In genomic region chr10:61045081-61045480, GRCm38 (mm10) we compare ENCODE assay signal across 9 mouse cellular contexts. TPM values are rescaled to one million over a fixed set of nuclear protein-coding genes. Genes with fewer than 3 reads are reported as not detected.
DNase-seq lines count a peak whose midpoint lies in the region; ATAC-seq and TF ChIP-seq lines count a peak whose summit lies in the region.
"Had no signal": no experiment of that assay in that cellular context is flagged by ENCODE, and none has a peak within 500 bp of the region (broad histone marks: within the 10 kb centered on the region; RNA-seq: fewer than 3 reads in every experiment).

No protein-coding gene starts in this region.

- no peaks in the 10 kb centered on the region for H3K27me3 ChIP-seq in forebrain, embryonic 11.5 days (ENCODE audit: control insufficient read depth, insufficient read depth, low read length)
- peaks cover 1% of the 10 kb centered on the region; the same call in 1 of the 2 replicates for H3K27me3 ChIP-seq in forebrain, embryonic 10.5 days (ENCODE audit: poor library complexity, severe bottlenecking)
- no peaks in the 10 kb centered on the region for H3K27me3 ChIP-seq in lung, embryonic 14.5 days (ENCODE audit: insufficient read depth, low read length)
- H3K27me3 ChIP-seq in hindbrain, embryonic 16.5 days (replicated peaks; ENCODE audit: control insufficient read depth, insufficient read depth, low read length): no peaks in the 10 kb centered on the region; the same call in 1 of the 2 replicates
- no peaks in the 10 kb centered on the region for H3K27me3 ChIP-seq in neural tube, embryonic 14.5 days (ENCODE audit: control insufficient read depth, insufficient read depth, low read length)

- no peaks in the 10 kb centered on the region for H3K4me1 ChIP-seq in forebrain, embryonic 11.5 days (replicated peaks; ENCODE audit: control insufficient read depth, insufficient read depth, low read length)
- H3K4me1 ChIP-seq in forebrain, embryonic 10.5 days: peaks cover 19% of the 10 kb centered on the region
- no peaks in the 10 kb centered on the region for H3K4me1 ChIP-seq in lung, embryonic 14.5 days (ENCODE audit: insufficient read depth)
- no peaks in the 10 kb centered on the region for H3K4me1 ChIP-seq in hindbrain, embryonic 16.5 days (ENCODE audit: control insufficient read depth, insufficient read depth, low read depth, low read length)
- no peaks in the 10 kb centered on the region for H3K4me1 ChIP-seq in neural tube, embryonic 14.5 days (ENCODE audit: control insufficient read depth, insufficient read depth, low read length)

- no peak overlapping the region for H3K4me3 ChIP-seq in forebrain, embryonic 11.5 days (ENCODE audit: low read depth, low read length)
- no peak overlapping the region for H3K4me3 ChIP-seq in forebrain, embryonic 10.5 days
- H3K4me3 ChIP-seq in lung, embryonic 14.5 days (ENCODE audit: low read depth, low read length): no peak overlapping the region
- no peak overlapping the region for H3K4me3 ChIP-seq in hindbrain, embryonic 16.5 days (ENCODE audit: low read length)
- no peak overlapping the region for H3K4me3 ChIP-seq in neural tube, embryonic 14.5 days (ENCODE audit: low read depth, low read length)

- H3K4me2 ChIP-seq in forebrain, embryonic 11.5 days (ENCODE audit: low read depth, low read length, severe bottlenecking): no peak overlapping the region
- no peak overlapping the region for H3K4me2 ChIP-seq in lung, embryonic 14.5 days
- H3K4me2 ChIP-seq in hindbrain, embryonic 16.5 days (ENCODE audit: low read length): no peak overlapping the region
- H3K4me2 ChIP-seq in neural tube, embryonic 14.5 days (ENCODE audit: low read depth, low read length): no peak overlapping the region

- DNase-seq in forebrain, embryonic 11.5 days (ENCODE audit: low spot score): peak; percentile 61
- no peak for DNase-seq in forebrain, embryonic 10.5 days (ENCODE audit: extremely low spot score, low spot score)
- peak; percentile 43 for DNase-seq in lung, embryonic 14.5 days
- DNase-seq in lung, adult 18-20 months: no peak
- no peak for DNase-seq in cerebellum, postnatal 36 days
- no peak for DNase-seq in left cerebral cortex, postnatal 10 days (ENCODE audit: extremely low spot score in 1 of 2, low spot score in 2 of 2)
- DNase-seq: kidney, postnatal 10 days had no signal

- H3K27ac ChIP-seq in forebrain, embryonic 11.5 days (ENCODE audit: low read depth, low read length): no peak overlapping the region
- no peak overlapping the region for H3K27ac ChIP-seq in forebrain, embryonic 10.5 days
- no peak overlapping the region for H3K27ac ChIP-seq in lung, embryonic 14.5 days (ENCODE audit: low read depth)
- H3K27ac ChIP-seq in hindbrain, embryonic 16.5 days (ENCODE audit: low read depth, low read length): no peak overlapping the region
- H3K27ac ChIP-seq in neural tube, embryonic 14.5 days (ENCODE audit: low read depth, low read length): no peak overlapping the region

- no peak for TF ChIP-seq CTCF in lung, embryonic 14.5 days (IDR thresholded peaks at IDR 0.05; ENCODE audit: low read depth)

- H3K36me3 ChIP-seq in forebrain, embryonic 11.5 days (ENCODE audit: control insufficient read depth, insufficient read depth, low read length): no peaks in the 10 kb centered on the region
- H3K36me3 ChIP-seq in forebrain, embryonic 10.5 days (replicated peaks): no peaks in the 10 kb centered on the region
- no peaks in the 10 kb centered on the region for H3K36me3 ChIP-seq in lung, embryonic 14.5 days (ENCODE audit: insufficient read depth)
- no peaks in the 10 kb centered on the region for H3K36me3 ChIP-seq in hindbrain, embryonic 16.5 days (ENCODE audit: control insufficient read depth, insufficient read depth, low read length)
- H3K36me3 ChIP-seq in neural tube, embryonic 14.5 days (ENCODE audit: control insufficient read depth, insufficient read depth, low read length): no peaks in the 10 kb centered on the region

- 18% methylated on average over 8 of the region's 8 CpGs for WGBS in forebrain, embryonic 11.5 days
- WGBS in forebrain, embryonic 10.5 days: 25% methylated on average over 8 of the region's 8 CpGs
- WGBS in lung, embryonic 14.5 days: 6% methylated on average over 8 of the region's 8 CpGs
- WGBS in hindbrain, embryonic 16.5 days: 18% methylated on average over 8 of the region's 8 CpGs
- WGBS in neural tube, embryonic 14.5 days: 4% methylated on average over 8 of the region's 8 CpGs

- no peak for ATAC-seq in forebrain, embryonic 11.5 days (replicated peaks; ENCODE audit: low FRiP score)
- peak; percentile 56; the same call in 1 of the 2 replicates for ATAC-seq in lung, embryonic 14.5 days (ENCODE audit: insufficient read depth)
- peak; percentile 17; the same call in 1 of the 2 replicates for ATAC-seq in hindbrain, embryonic 16.5 days
- peak; percentile 69 for ATAC-seq in neural tube, embryonic 14.5 days (ENCODE audit: low read depth)

- no peak overlapping the region for H3K9ac ChIP-seq in forebrain, embryonic 11.5 days (ENCODE audit: low read length)
- no peak overlapping the region for H3K9ac ChIP-seq in lung, embryonic 14.5 days
- no peak overlapping the region for H3K9ac ChIP-seq in hindbrain, embryonic 16.5 days (ENCODE audit: low read depth, low read length)
- H3K9ac ChIP-seq in neural tube, embryonic 14.5 days (replicated peaks; ENCODE audit: low read depth, low read length): no peak overlapping the region

- intact Hi-C loops in left cerebral cortex, postnatal 10 days (cut with DNase I): no loop called here

- no peaks in the 10 kb centered on the region for H3K9me3 ChIP-seq in forebrain, embryonic 11.5 days (ENCODE audit: control insufficient read depth, low read length)
- H3K9me3 ChIP-seq in forebrain, embryonic 10.5 days: no peaks in the 10 kb centered on the region
- no peaks in the 10 kb centered on the region for H3K9me3 ChIP-seq in lung, embryonic 14.5 days (ENCODE audit: low read depth, low read length)
- H3K9me3 ChIP-seq in hindbrain, embryonic 16.5 days (ENCODE audit: control insufficient read depth, low read length): no peaks in the 10 kb centered on the region
- H3K9me3 ChIP-seq in neural tube, embryonic 14.5 days (ENCODE audit: control insufficient read depth, low read length): no peaks in the 10 kb centered on the region

RNA-seq across cellular contexts. Expression of gene Pcbd1, which starts 44.0 kb away (rescaled TPM):
- polyA plus RNA-seq in forebrain, embryonic 11.5 days (2014; fragmentation: Nextera tagmentation; extraction: Ambion mirVana): 17.3 and 17.6 TPM in 2 replicates
- polyA plus RNA-seq in forebrain, embryonic 10.5 days (2016; fragmentation: Nextera tagmentation; extraction: Ambion mirVana): 22.0 and 22.1 TPM in 2 replicates
- 67.5 and 71.2 TPM in 2 replicates for polyA plus RNA-seq in lung, embryonic 14.5 days (2014; fragmentation: Nextera tagmentation; extraction: Ambion mirVana)
- polyA plus RNA-seq in hindbrain, embryonic 16.5 days (2015; fragmentation: Nextera tagmentation; extraction: Ambion mirVana): 40.7 and 50.4 TPM in 2 replicates
- 38.2 and 51.2 TPM in 2 replicates for polyA plus RNA-seq in neural tube, embryonic 14.5 days (2014; fragmentation: Nextera tagmentation; extraction: Ambion mirVana)
- total RNA-seq in left cerebral cortex, postnatal 10 days (2021): 10 to 100 TPM; 12.4 to 15.4 TPM

Comparison
In these comparisons a context has a peak if more than half of its experiments do, and no peak if none do; other contexts are left out.
1. DNase-seq: peak in forebrain, embryonic 11.5 days (single experiment) and lung, embryonic 14.5 days (single experiment); none in forebrain, embryonic 10.5 days (single experiment), lung, adult 18-20 months (0 of 2), cerebellum, postnatal 36 days (0 of 2) and left cerebral cortex, postnatal 10 days (0 of 2).